Mouse (Mus musculus) forebrain, embryonic 14.5 days (tissue): Measurements from ENCODE around the gene Ltbp3. TPM values are rescaled to one million over a fixed set of nuclear protein-coding genes. Genes with fewer than 3 reads are reported as not detected.

Source experiments
- ATAC-seq: fragments of 200-750 bp; cut with Nextera tagmentation; 2 replicates; pipeline ENCODE4 v1.8.0; 2017; ENCODE audit warnings: mild to moderate bottlenecking, moderate library complexity
- DNase-seq: peaks from one replicate; pipeline ENCODE4 v3.0.0-alpha.2; 2015; ENCODE audit warnings: low spot score
- H3K27ac ChIP-seq: fragments of 300-500 bp; sonication (generic); 2 replicates; pipeline ENCODE4 v1.5.1; 2014; ENCODE audit warnings: low read depth, mild to moderate bottlenecking, control low read depth, low read length, moderate library complexity
- H3K27me3 ChIP-seq: fragments of 300-500 bp; sonication (generic); replicated peaks from 2 replicates; pipeline ENCODE4 v1.6.1; 2014; ENCODE audit warnings: low read length, control low read depth, mixed read lengths; ENCODE audit not compliant: control insufficient read depth, insufficient read depth
- H3K36me3 ChIP-seq: fragments of 300-500 bp; sonication (generic); 2 replicates; pipeline ENCODE4 v1.6.1; 2014; ENCODE audit warnings: low read length, control low read depth; ENCODE audit not compliant: control insufficient read depth, insufficient read depth
- H3K4me1 ChIP-seq: fragments of 300-500 bp; sonication (generic); 2 replicates; pipeline ENCODE4 v1.6.1; 2014; ENCODE audit warnings: antibody characterized with exemption, low read length, control low read depth; ENCODE audit not compliant: control insufficient read depth, insufficient read depth
- H3K4me2 ChIP-seq: fragments of 300-500 bp; sonication (generic); 2 replicates; pipeline ENCODE4 v1.6.1; 2014; ENCODE audit warnings: mild to moderate bottlenecking, control low read depth, low read length
- H3K4me3 ChIP-seq: fragments of 300-500 bp; sonication (generic); 2 replicates; pipeline ENCODE4 v1.5.1; 2014; ENCODE audit warnings: low read depth, low read length, control low read depth
- H3K9ac ChIP-seq: fragments of 300-500 bp; sonication (generic); 2 replicates; pipeline ENCODE4 v1.6.1; 2014; ENCODE audit warnings: mild to moderate bottlenecking, low read length, control low read depth, moderate library complexity
- H3K9me3 ChIP-seq: fragments of 300-500 bp; sonication (generic); replicated peaks from 2 replicates; pipeline ENCODE4 v1.6.1; 2016; ENCODE audit warnings: low read length, control low read depth, mixed read lengths; ENCODE audit not compliant: control insufficient read depth
- WGBS: fragments of 180-500 bp; shearing (Covaris S2); extraction: QIAGEN DNeasy Blood & Tissue Kit; methylation state at CpG from one replicate; pipeline ENCODE4 v1.1.7; 2014; 5-methylcytosine and 5-hydroxymethylcytosine counted together
- polyA plus RNA-seq: library from polyadenylated mRNA; unstranded; fragments of >200 nt; fragmentation: Nextera tagmentation; extraction: Ambion mirVana; gene quantifications from 2 replicates; pipeline ENCODE4 v1.2.1, GENCODE M21; 2014

Gene Ltbp3
- polyA plus RNA-seq, 1 experiment from 2014 or later: 8.5 TPM

GRCm38 (mm10) chr19:5704801-5705571 is 35.7 kb upstream of the Ltbp3 start:
- Histone ChIP-seq H3K9me3 (no peaks in the 10 kb centered on the region), H3K9ac (no peak overlapping the region), H3K4me2 (no peak overlapping the region), H3K27me3 (no peaks in the 10 kb centered on the region), H3K4me3 (no peak overlapping the region), H3K27ac (no peak overlapping the region), H3K36me3 (peaks cover 69% of the 10 kb centered on the region), H3K4me1 (no peaks in the 10 kb centered on the region)
- DNase-seq (no peak), ATAC-seq (0 out of 2 replicates have a peak, but pooled peaks have one; percentile 15)
- WGBS: 46% methylated on average over 10 of the region's 10 CpGs

GRCm38 (mm10) chr19:5710068-5710467 is 30.6 kb upstream of the Ltbp3 start:
- H3K9me3 ChIP-seq: no peaks in the 10 kb centered on the region
- ATAC-seq: no peak
- no peaks in the 10 kb centered on the region for H3K27me3 ChIP-seq
- no peaks in the 10 kb centered on the region for H3K4me1 ChIP-seq
- H3K9ac ChIP-seq: no peak overlapping the region
- H3K4me3 ChIP-seq: no peak overlapping the region
- no peak overlapping the region for H3K4me2 ChIP-seq
- DNase-seq: no peak
- peaks cover 85% of the 10 kb centered on the region for H3K36me3 ChIP-seq
- 97% methylated on average over 6 of the region's 6 CpGs for WGBS
- H3K27ac ChIP-seq: no peak overlapping the region

GRCm38 (mm10) chr19:5710581-5710980 is 30.1 kb upstream of the Ltbp3 start:
- H3K36me3 ChIP-seq: peaks cover 89% of the 10 kb centered on the region

GRCm38 (mm10) chr19:5711218-5711617 is 29.5 kb upstream of the Ltbp3 start:
- WGBS: 9% methylated on average over 3 of the region's 3 CpGs
- H3K4me1 ChIP-seq: 0 out of 2 replicates have a peak, but pooled peaks cover under 1% of the 10 kb centered on the region
- H3K27ac ChIP-seq: no peak overlapping the region
- ATAC-seq (no peak), DNase-seq (peak; percentile 80)
- H3K9ac ChIP-seq: no peak overlapping the region
- H3K4me2 ChIP-seq: no peak overlapping the region
- H3K4me3 ChIP-seq: no peak overlapping the region
- H3K27me3 ChIP-seq: no peaks in the 10 kb centered on the region
- H3K36me3 ChIP-seq: peaks cover 90% of the 10 kb centered on the region
- H3K9me3 ChIP-seq: no peaks in the 10 kb centered on the region

More at GRCm38 (mm10) chr19:5710581-5710980, 30.1 kb upstream of the Ltbp3 start:
- DNase-seq: no peak
- Histone ChIP-seq H3K9ac (no peak overlapping the region), H3K4me1 (no peaks in the 10 kb centered on the region), H3K9me3 (no peaks in the 10 kb centered on the region), H3K27ac (no peak overlapping the region), H3K4me3 (no peak overlapping the region), H3K27me3 (no peaks in the 10 kb centered on the region), H3K4me2 (no peak overlapping the region)
- ATAC-seq: no peak
- WGBS: 80% methylated on average over 8 of the region's 8 CpGs

- Histone ChIP-seq H3K27ac (no peak overlapping the region), H3K4me3 (no peak overlapping the region), H3K4me1 (0 out of 2 replicates have a peak, but pooled peaks cover 6% of the 10 kb centered on the region), H3K4me2 (no peak overlapping the region), H3K9me3 (no peaks in the 10 kb centered on the region), H3K9ac (no peak overlapping the region), H3K36me3 (peaks cover 84% of the 10 kb centered on the region), H3K27me3 (no peaks in the 10 kb centered on the region)
- no peak for ATAC-seq
- 93% methylated on average over 14 of the region's 14 CpGs for WGBS
- no peak for DNase-seq
Measured at GRCm38 (mm10) chr19:5711907-5712460, 28.7 kb upstream of the Ltbp3 start.

- Histone ChIP-seq H3K4me2 (no peak overlapping the region), H3K9ac (0 out of 2 replicates have a peak overlapping the region, but pooled peaks have one; percentile 14), H3K36me3 (peaks cover 85% of the 10 kb centered on the region), H3K27me3 (no peaks in the 10 kb centered on the region), H3K27ac (no peak overlapping the region), H3K4me1 (0 out of 2 replicates have a peak, but pooled peaks cover 6% of the 10 kb centered on the region), H3K4me3 (no peak overlapping the region), H3K9me3 (no peaks in the 10 kb centered on the region)
- ATAC-seq (no peak), DNase-seq (no peak)
- WGBS: 78% methylated on average over 5 of the region's 5 CpGs
Measured at GRCm38 (mm10) chr19:5713255-5713654, 27.4 kb upstream of the Ltbp3 start.

- no peak overlapping the region for H3K4me3 ChIP-seq
Measured at GRCm38 (mm10) chr19:5713730-5714129, 27.0 kb upstream of the Ltbp3 start.

GRCm38 (mm10) chr19:5715793-5716688 is 24.7 kb upstream of the Ltbp3 start:
- WGBS: 17% methylated on average over 43 of the region's 43 CpGs
- peak; percentile 75 for ATAC-seq
- DNase-seq: peak; percentile 72
- H3K27ac ChIP-seq: no peak overlapping the region
- peaks cover 88% of the 10 kb centered on the region for H3K36me3 ChIP-seq
- H3K9me3 ChIP-seq: no peaks in the 10 kb centered on the region
- H3K4me2 ChIP-seq: peak overlapping the region; percentile 43
- no peaks in the 10 kb centered on the region for H3K27me3 ChIP-seq
- H3K4me3 ChIP-seq: 0 out of 2 replicates have a peak overlapping the region, but pooled peaks have one; percentile 11
- peak overlapping the region; percentile 50 for H3K9ac ChIP-seq
- H3K4me1 ChIP-seq: 0 out of 2 replicates have a peak, but pooled peaks cover 6% of the 10 kb centered on the region

More at GRCm38 (mm10) chr19:5713730-5714129, 27.0 kb upstream of the Ltbp3 start:
- H3K27ac ChIP-seq: no peak overlapping the region
- no peaks in the 10 kb centered on the region for H3K9me3 ChIP-seq
- H3K4me1 ChIP-seq: 0 out of 2 replicates have a peak, but pooled peaks cover 6% of the 10 kb centered on the region
- H3K36me3 ChIP-seq: peaks cover 84% of the 10 kb centered on the region
- DNase-seq: no peak
- H3K9ac ChIP-seq: 0 out of 2 replicates have a peak overlapping the region, but pooled peaks have one; percentile 14
- no peak for ATAC-seq
- H3K4me2 ChIP-seq: no peak overlapping the region
- no peaks in the 10 kb centered on the region for H3K27me3 ChIP-seq
- 21% methylated on average over 2 of the region's 2 CpGs for WGBS
